Mouse (Mus musculus) CH12.LX (cell line): ENCODE results near the gene Pagr1a.

Source experiments
- CTCF ChIP-seq, 2 experiments: IDR thresholded peaks in 1 of 2; conservative IDR thresholded peaks in 1 of 2; 2 replicates each; pipeline ENCODE4 v1.5.1; 2011 to 2012; ENCODE audit warnings: low read depth in 2 of 2, low read length in 2 of 2, improper control_type of control experiment in 1 of 2, inconsistent platforms in 1 of 2, mild to moderate bottlenecking in 1 of 2, moderate library complexity in 1 of 2
- EP300 ChIP-seq: IDR thresholded peaks from 2 replicates; pipeline ENCODE4 v1.6.1; 2011; ENCODE audit warnings: low read length, improper control_type of control experiment
- POLR2A ChIP-seq: IDR thresholded peaks from 2 replicates; pipeline ENCODE4 v1.6.1; 2011; ENCODE audit warnings: low read depth, mild to moderate bottlenecking, improper control_type of control experiment, low read length
- USF1 ChIP-seq: IDR thresholded peaks from 2 replicates; pipeline ENCODE4 v1.6.1; 2014; ENCODE audit warnings: low read depth, mild to moderate bottlenecking, inconsistent platforms, low read length, improper control_type of control experiment

DNA sequence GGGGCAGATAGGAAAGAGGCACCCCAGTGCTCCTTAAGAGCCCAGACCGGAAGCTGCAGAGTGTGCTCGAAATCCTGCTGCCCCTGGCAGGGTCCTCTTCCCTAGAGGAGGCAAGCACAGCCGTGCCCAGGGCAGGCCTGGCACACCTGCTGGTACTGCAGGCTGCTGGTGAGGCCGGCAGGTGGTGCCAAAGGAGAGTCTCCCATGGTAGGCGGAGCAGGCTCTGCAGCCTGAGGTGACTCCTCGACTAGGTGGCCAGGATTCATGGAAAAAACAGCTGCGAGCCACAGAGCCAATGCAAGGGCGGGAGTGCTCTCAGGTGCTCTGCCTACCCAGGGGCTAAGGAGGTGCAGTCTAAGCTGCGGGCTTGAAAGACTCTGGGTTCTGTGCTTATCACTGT lies 30.8 kb downstream of the Pagr1a start:
- TF ChIP-seq EP300 (no peak), POLR2A (no peak), USF1 (no peak), CTCF (conservative IDR thresholded peaks at IDR 0.05 in 1 of 2, IDR thresholded peaks at IDR 0.05 in 1 of 2; ENCODE audit: low read depth in 2 of 2, low read length in 2 of 2) (peak in 1 of 2 experiments; percentile 38; a peak in 2 of 4 replicates)
